Mouse (Mus musculus) heart, postnatal 14 days (tissue): ENCODE results near the gene Fbp1. TPM values are rescaled to one million over a fixed set of nuclear protein-coding genes. Genes with fewer than 3 reads are reported as not detected.
"Not testable (repeated sequence)": the region's sequence is repeated elsewhere in the genome, so short reads cannot be mapped to it uniquely, and the experiment has no call there.

ENCODE experiments used
- DNase-seq, 2 experiments: peaks; one replicate each; pipeline ENCODE4 v3.0.0; 2021 to 2022
- intact Hi-C: fragments of 180-260 bp; cut with DNase I; formaldehyde crosslinking; loops from one replicate; pipeline ENCODE4 v1.15.1; 2025
- total RNA-seq, 2 experiments: library from RNA; stranded (reverse); gene quantifications; 2 replicates each; pipeline ENCODE4 v1.2.3; 2021

The Fbp1 gene
- total RNA-seq, 2 experiments from 2014 or later: not detected

GRCm38 (mm10) chr13:62855396-62856304 lies 32.4 kb downstream of the Fbp1 start:
- intact Hi-C loops: loop anchor here (2.0 to 10.0 kb wide), 4 partner anchors 91 to 391 kb away; partner anchors contain the start of genes 6720489N17Rik and Gm49359
- DNase-seq: no peak

GRCm38 (mm10) chr13:62854666-62855065 lies 33.4 kb downstream of the Fbp1 start:
- DNase-seq: peak; percentile 74 to 88

GRCm38 (mm10) chr13:62833341-62833740 lies 54.7 kb downstream of the Fbp1 start:
- no peak for DNase-seq
- intact Hi-C loops: no loop called here

More at GRCm38 (mm10) chr13:62854666-62855065, 33.4 kb downstream of the Fbp1 start:
- intact Hi-C loops: loop anchor here (2.0 to 10.0 kb wide), 3 partner anchors 90 to 390 kb away; partner anchors contain the start of gene Gm49359

- DNase-seq: no peak
- intact Hi-C loops: no loop called here
Measured at GRCm38 (mm10) chr13:62832239-62832638, 55.8 kb downstream of the Fbp1 start.

GRCm38 (mm10) chr13:62815705-62816104 lies 72.4 kb downstream of the Fbp1 start:
- intact Hi-C loops, DNase-seq: not testable (repeated sequence)

Other genes starting within 250 kb of the Fbp1 start
- gene Platr25, start 127.6 kb downstream of the Fbp1 start, total RNA-seq: 1 to 10 TPM; 3.0 to 4.0 TPM
- gene Gm5141, start 102.5 kb downstream of the Fbp1 start, total RNA-seq: 1 to 10 TPM; 1.1 to 2.1 TPM
- 10 to 100 TPM; 38.1 to 40.7 TPM for gene Fbp2, start 29.9 kb downstream of the Fbp1 start, total RNA-seq
- gene 2010111I01Rik, start 76.6 kb upstream of the Fbp1 start, total RNA-seq: 100 to 1,000 TPM; 109 to 114 TPM